Mouse (Mus musculus) c-Kit-positive CD71-positive TER-119-positive erythroid progenitor cells, embryonic 14.5 days (primary cell): ENCODE results near the gene Ttk.

Experiments used
- DNase-seq: peaks from one replicate; pipeline ENCODE4 v3.0.0-alpha.2; 2013; ENCODE audit warnings: low spot score

Gene Ttk

DNA sequence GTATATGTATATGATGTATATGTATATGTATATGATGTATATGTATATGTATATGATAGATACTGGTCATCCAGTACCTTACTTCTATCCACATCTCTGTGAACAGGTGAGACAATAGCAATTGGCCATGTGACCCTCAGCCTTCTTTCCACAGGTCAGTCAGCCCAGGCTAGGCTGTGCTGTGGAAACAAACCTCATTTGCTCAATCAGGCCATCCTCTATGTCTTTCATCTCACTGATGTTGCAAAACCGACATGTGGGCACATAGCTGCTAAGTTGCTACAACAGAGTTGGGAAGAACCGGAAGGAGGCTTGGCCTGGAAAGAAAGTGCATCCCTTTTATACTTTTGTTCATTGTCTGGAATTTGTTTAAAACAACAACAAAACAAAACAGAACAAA, 67.6 kb downstream of the Ttk start:
- DNase-seq: no peak

DNA sequence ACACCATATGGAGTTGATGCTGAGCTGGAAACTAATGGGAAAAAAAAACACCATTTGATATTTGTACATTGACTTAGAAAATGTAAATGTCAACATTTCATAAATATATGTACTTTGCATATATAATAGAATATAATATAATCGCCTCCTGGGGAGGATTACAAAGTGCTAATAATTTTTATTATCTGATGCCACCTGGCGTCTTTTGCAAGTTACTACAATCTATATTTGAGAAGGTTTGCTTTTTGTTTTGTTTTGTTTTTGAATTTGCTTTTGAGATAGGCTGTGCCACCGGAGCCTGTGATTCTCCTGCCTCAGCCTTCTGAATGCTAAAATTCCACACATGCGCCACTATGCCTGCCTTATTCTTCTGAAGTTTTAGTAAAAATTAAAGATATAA, 71.3 kb downstream of the Ttk start:
- DNase-seq: no peak

- no peak for DNase-seq
Measured at GRCm38 (mm10) chr9:83907017-83907416, 72.5 kb downstream of the Ttk start.

GRCm38 (mm10) chr9:83909836-83910235, 75.3 kb downstream of the Ttk start:
- no peak for DNase-seq

GRCm38 (mm10) chr9:83910926-83911325, 76.4 kb downstream of the Ttk start:
- no peak for DNase-seq
